Mouse (Mus musculus) heart, adult 2 months (tissue): ENCODE data around the gene Ctbp2.

ENCODE experiments used
- EP300 ChIP-seq: fragments of 200-500 bp; IDR thresholded peaks from 2 replicates; pipeline ENCODE4 v1.6.1; 2011; ENCODE audit warnings: low read depth, low read length, control low read depth; ENCODE audit not compliant: insufficient read depth
- POLR2A ChIP-seq: fragments of 200-500 bp; IDR thresholded peaks from 2 replicates; pipeline ENCODE4 v1.6.1; 2011; ENCODE audit warnings: mild to moderate bottlenecking, low read depth, low read length, control low read depth; ENCODE audit not compliant: insufficient read depth

DNA sequence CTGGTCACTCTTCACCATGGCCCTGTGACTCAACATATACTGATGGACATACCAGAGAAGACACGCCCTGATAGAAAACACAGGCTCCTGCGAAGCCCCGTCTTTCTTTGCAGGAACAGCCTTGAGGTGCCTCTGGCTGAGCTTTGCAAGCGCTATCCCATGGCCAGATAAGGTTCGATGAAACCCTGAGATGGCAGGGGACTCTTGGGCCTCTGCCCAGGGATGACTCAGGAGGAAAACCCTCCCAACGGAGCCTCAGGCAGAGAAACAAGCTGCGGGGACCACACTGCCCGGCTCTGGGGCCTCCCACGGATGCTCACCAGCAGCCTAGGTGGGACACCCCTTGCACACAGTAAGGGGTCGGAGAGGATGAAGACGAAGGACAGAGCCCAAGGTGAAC is 116.8 kb downstream of the Ctbp2 start:
- TF ChIP-seq POLR2A (no peak), EP300 (no peak)
